Mouse (Mus musculus): Measurements from ENCODE around the gene Alkbh1.
A peak's percentile ranks its signal among the peaks of the same experiment; 100 is the strongest.

The Alkbh1 gene

DNA sequence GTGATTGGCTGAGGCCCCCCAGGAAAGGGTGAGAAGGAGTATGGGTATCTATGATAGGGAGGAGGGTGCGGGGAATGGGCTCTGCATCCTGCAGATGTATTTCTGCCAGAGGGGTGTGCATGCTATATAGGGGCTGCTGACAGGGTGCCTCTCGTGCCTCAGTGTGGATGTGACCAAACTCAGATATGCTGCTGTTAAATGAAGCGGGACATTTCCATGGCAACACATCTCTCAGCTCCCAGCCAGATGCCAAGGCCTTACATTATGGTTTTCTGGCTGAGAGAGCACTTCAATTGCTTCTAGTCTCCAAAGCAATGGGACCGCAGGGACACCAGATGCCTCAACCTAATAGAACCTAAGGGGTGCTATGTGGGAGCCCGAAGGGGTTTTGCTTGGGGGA is 24.9 kb downstream of the Alkbh1 start:
- no peak for DNase-seq (ENCODE audit: low read depth)

DNA sequence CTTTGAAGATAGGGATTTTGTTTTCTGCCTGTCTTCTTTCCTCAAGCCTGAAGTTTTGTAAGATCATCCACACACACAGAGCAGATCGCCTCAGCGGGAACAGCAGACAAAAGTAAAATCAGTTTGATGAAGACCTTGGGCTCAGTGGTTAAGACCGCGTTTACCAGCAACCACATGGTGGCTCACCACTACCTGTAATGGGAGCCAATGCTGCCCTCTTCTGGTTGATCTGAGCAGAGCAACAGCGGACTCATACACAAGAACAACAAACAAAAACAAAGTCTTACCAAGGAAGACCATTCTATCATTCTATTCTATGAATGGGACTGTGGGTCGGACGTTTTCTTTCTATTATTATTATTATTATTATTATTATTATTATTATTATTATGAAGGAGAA is 27.1 kb downstream of the Alkbh1 start:
- DNase-seq (ENCODE audit: low read depth), result peak; percentile 85

DNA sequence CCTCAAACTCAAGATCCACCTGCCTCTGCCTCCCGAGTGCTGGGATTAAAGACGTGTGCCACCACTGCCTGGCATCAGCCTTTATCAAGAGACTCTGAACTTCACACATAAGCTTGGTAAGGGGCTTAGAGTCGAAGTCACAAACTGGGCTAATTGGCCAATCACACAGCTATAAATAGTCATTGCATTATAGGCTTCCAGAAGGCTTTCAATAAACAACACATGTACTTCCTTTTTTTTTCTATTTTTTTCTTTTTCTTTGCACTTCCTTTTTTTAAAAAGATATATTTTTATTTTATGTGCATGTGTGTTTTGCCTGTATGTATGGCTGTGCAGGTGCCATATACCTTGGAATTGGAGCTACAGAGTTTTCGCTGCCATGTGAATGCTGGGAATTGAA is 28.5 kb downstream of the Alkbh1 start:
- no peak for DNase-seq (ENCODE audit: low read depth)

GRCm38 (mm10) chr12:87413179-87413790 is 30.5 kb downstream of the Alkbh1 start:
- peak; percentile 72 for DNase-seq (ENCODE audit: low read depth)

DNA sequence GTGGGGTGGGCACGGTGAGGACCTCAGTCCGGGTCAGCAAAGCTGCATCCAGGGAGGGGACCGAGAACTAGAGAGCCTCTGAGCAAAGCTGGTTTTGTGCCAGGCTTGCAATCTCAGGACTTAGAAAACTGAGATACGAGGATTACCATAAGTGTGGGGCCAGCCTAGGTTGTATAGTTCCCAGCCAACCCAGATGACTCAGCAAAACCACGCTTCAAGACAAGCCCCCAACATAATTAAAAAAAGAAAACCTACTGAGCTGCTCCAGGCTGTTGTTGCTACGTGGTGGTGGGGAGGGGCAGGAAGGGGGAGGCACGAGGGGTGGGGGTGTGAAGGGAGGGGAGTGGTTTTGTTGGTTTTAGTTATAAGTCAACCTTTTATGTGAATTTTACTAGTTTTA is 32.8 kb downstream of the Alkbh1 start:
- DNase-seq (ENCODE audit: low read depth), result no peak

DNA sequence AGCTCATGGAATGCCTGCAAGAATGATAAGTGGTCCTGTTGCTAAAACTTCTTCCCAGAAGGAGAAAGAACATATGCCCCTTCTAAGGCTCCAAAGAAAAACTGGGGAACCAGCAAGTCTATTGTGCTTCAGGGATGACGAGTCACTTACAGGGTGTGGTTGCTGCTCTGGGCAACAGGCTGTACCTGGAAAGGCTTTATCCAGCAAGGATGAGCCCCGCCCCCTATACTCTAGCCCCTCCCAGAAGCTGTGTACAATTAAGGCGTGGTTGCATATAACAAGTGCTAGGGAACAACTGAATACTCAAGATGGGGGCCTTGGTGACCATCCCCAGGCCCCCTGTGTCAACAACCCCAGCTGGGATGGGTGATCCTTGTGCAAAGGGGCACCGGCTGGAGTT is 34.7 kb downstream of the Alkbh1 start:
- DNase-seq (ENCODE audit: low read depth), result no peak

- DNase-seq (ENCODE audit: low read depth), result no peak
Measured at GRCm38 (mm10) chr12:87407869-87408605, 35.8 kb downstream of the Alkbh1 start.

DNA sequence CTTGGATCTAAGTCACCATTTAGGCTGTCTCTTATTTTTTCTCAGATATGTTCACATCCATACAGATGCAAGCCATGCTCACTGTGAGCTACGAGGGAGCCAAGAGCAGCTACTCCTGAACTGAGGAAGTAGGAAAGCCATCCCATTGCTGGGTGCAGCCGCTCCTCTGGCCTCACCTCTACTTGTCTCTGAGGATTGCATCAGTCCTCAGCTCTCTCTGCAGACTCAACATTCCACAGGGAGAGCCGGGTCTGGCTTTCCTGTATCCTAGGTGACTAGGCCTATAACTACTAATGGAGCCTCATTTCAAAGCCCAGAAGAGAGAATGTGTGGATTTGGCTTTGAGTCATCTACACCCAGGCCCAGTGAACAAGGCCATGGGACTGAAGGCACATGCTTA is 38.1 kb downstream of the Alkbh1 start:
- DNase-seq (ENCODE audit: low read depth), result no peak

GRCm38 (mm10) chr12:87405165-87405564 is 38.7 kb downstream of the Alkbh1 start:
- DNase-seq (ENCODE audit: low read depth), result no peak

GRCm38 (mm10) chr12:87401883-87402282 is 41.9 kb downstream of the Alkbh1 start:
- DNase-seq (ENCODE audit: low read depth), result no peak

DNA sequence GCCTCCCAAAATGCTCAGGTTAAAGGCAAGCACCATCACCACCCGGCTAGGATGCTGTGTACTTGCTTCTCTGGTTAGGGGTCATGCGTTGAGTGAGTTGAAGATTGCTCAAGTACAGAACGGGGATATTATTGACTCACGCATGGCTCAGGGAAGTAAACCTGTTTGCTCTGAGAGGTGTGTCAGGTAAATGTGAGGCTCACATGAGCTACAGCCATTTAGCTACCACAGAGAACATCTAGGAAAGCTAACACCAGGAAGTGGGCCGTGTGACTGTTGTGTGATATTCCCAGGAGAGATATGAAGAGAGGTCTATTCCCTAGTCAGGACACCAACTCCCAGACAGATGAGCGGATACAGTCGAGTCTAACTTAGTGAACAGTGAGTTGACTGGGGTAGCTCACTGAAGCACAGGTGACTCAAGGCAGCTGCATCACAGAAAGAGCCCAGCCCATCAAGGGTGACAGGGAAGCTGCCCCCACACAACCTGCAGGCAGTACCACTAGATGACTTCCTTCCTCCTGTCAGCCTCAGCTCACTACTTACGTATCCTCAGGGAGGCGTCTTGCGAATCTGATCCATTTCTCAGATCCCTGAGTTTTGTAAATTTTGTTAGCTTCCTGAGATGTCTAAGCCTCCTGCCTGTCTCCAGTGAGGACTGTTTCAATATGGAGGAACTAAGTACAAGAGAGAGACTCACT is 44.5 kb downstream of the Alkbh1 start:
- DNase-seq (ENCODE audit: low read depth), result no peak

GRCm38 (mm10) chr12:87397811-87398417 is 45.9 kb downstream of the Alkbh1 start:
- no peak for DNase-seq (ENCODE audit: low read depth)

GRCm38 (mm10) chr12:87397126-87397525 is 46.7 kb downstream of the Alkbh1 start:
- no peak for DNase-seq (ENCODE audit: low read depth)

GRCm38 (mm10) chr12:87394316-87394715 is 49.5 kb downstream of the Alkbh1 start:
- DNase-seq (ENCODE audit: low read depth), result no peak

DNA sequence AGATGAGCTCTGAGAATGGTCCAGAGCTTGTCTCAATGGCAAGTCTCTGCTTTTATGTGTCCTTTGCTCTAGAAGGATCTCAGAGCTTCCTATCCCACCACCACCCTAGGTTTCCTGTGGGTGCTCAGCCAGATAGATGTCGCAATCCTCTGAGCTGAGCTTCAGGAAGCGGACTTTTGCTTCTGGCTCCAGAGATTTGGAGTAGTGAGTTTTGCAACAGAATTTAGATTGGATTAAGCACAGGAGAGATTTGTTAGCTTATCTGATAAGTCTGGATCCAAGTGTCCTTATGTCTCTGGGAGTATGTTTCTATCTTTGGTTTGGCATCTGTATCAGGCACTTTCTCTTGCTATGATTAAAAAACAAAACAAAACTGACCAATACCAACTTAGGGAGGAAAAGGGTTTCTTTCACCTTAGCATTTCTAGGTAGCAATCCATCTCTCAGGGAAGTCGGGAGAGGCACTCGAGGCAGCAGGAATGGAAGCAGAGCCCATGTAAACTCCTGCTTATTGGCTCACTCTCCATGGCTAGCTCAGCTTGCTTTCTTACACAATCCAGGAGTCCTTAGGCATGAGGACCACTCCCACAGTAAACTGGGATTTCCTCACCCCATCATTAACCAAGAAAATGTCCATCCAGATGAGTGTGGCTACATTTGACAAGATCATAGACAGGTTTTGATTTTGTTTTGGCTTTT is 50.2 kb downstream of the Alkbh1 start:
- DNase-seq (ENCODE audit: low read depth), result no peak

- no peak for DNase-seq (ENCODE audit: low read depth)
Measured at GRCm38 (mm10) chr12:87391355-87391754, 52.5 kb downstream of the Alkbh1 start.

DNA sequence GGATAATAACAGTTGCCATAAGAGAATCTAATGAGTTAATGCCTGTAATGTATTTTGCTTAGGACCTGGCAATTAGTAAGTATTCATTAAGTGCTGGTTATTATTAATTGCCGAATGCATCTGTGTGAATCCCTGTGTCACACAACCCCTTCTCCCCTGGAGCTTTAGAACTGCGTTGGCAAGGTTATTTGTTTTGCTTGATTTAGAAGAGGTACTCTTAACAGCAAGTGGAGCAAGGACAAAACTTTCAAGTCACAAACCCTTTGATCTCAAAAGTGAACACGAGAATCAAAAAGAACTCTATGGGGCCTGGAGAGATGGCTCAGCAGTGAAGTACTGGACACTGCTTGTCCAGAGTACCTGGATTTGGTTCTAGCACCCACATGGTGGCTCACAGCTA is 54.6 kb downstream of the Alkbh1 start:
- peak; percentile 14 for DNase-seq (ENCODE audit: low read depth)

DNA sequence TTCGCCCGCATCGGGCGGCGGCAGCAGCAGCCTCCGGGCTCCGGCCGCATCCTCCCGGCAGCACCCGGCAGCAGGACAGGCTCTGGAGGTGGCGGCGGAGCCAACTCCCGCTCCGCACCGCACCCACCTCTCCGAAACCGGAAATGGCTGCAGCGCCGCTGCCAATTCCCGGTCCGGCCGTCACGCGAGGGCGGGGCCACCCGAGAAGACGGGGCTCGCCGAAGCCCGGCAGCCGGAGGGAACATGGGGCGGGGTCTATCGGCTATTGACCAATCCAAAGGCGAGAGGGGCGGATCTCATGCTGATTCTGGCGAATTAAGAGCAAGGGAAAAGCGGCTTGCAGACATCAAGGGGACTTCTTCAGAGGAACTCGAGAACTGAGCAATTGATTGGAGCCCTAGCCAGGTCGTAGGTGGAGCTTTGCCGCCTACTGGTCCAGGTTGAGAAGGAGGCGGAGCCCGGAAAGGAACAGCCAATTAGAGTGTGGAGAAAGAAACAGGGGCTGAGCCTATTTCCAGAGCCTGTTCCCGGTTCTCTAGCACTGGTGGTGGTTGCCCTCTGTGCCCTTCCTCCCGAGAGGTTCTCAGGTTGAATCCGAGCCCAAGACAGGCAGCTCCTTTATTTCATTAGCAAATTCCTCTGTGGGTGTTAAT is 55.6 kb downstream of the Alkbh1 start, which contains the start of gene Sptlc2:
TSS of gene Sptlc2 (minus strand) at position 234 of the 653 bp plus-strand sequence.
- peak; percentile 99 for DNase-seq (ENCODE audit: low read depth)

- DNase-seq (ENCODE audit: low read depth), result peak; percentile 46
Measured at GRCm38 (mm10) chr12:87387171-87388121, 56.4 kb downstream of the Alkbh1 start.

DNA sequence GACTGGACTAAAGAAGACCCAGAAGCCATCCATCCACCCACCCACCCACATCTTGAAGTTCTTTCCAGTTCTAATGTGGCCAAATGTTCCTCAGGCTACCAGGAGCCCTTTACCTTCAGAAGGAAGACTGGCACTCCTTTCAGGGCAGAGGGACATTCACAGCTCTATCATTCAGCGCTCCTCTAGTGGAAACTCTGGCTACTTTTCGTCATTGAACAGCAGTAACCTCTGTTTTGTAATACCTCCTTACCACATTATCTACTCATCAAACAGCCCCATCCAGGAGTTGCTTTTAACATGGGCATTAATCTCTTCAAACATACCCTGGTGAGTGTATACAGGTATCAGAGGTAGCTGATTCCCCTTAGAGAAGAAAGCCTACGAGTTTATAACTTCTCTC is 58.8 kb downstream of the Alkbh1 start:
- DNase-seq (ENCODE audit: low read depth), result no peak

DNA sequence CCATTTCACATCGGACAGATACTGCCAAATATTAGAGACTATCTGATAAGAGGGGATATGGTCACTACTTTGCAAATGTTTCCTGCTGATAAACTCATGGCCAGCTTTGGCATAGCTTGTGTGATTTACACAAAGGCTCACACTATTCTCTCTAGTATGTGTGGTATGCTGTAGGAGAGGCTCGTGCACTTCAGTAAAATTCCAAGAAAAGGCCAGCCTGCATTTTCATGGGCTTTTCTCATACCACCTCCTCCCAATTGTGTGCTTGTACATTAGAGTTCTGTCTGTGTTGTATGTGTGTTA is 62.5 kb downstream of the Alkbh1 start:
- DNase-seq (ENCODE audit: low read depth), result no peak
